ENCODE assay signal across 30 mouse cellular contexts in genomic region chr7:75047827-75048226, GRCm38 (mm10).
DNase-seq lines count a peak whose midpoint lies in the region; ATAC-seq lines count a peak whose summit lies in the region.
"Had no signal": no experiment of that assay in that cellular context is flagged by ENCODE, and none has a peak within 500 bp of the region (broad histone marks: within the 10 kb centered on the region; RNA-seq: fewer than 3 reads in every experiment).

No protein-coding gene starts in this region.

- no peaks in the 10 kb centered on the region for H3K4me1 ChIP-seq in forebrain, embryonic 14.5 days (ENCODE audit: control insufficient read depth, insufficient read depth, low read length)
- no peaks in the 10 kb centered on the region for H3K4me1 ChIP-seq in forebrain, embryonic 13.5 days
- H3K4me1 ChIP-seq: embryonic facial prominence, embryonic 10.5 days; embryonic facial prominence, embryonic 13.5 days had no signal

- H3K9ac ChIP-seq in forebrain, embryonic 14.5 days (ENCODE audit: low read length), result no peak overlapping the region
- no peak overlapping the region for H3K9ac ChIP-seq in forebrain, embryonic 13.5 days
- H3K9ac ChIP-seq: embryonic facial prominence, embryonic 13.5 days; heart, embryonic 12.5 days; heart, embryonic 15.5 days; hindbrain, embryonic 14.5 days had no signal

- no peak overlapping the region for H3K4me3 ChIP-seq in forebrain, embryonic 14.5 days (ENCODE audit: low read depth, low read length)
- H3K4me3 ChIP-seq in forebrain, embryonic 13.5 days, result no peak overlapping the region
- H3K4me3 ChIP-seq: embryonic facial prominence, embryonic 10.5 days; embryonic facial prominence, embryonic 13.5 days; erythroblast, embryonic 14.5 days; heart, embryonic 12.5 days; heart, embryonic 15.5 days had no signal

- 72% methylated on average over 3 of the region's 3 CpGs for WGBS in forebrain, embryonic 14.5 days
- WGBS in forebrain, embryonic 13.5 days, result 81% methylated on average over 3 of the region's 3 CpGs

- H3K36me3 ChIP-seq in forebrain, embryonic 14.5 days (ENCODE audit: control insufficient read depth, insufficient read depth, low read length), result no peaks in the 10 kb centered on the region
- no peaks in the 10 kb centered on the region for H3K36me3 ChIP-seq in forebrain, embryonic 13.5 days (ENCODE audit: poor library complexity, severe bottlenecking)
- H3K36me3 ChIP-seq: embryonic facial prominence, embryonic 10.5 days; embryonic facial prominence, embryonic 13.5 days; G1E; heart, embryonic 12.5 days; heart, embryonic 15.5 days had no signal

- DNase-seq in forebrain, embryonic 14.5 days (ENCODE audit: low spot score), result peak; percentile 43
- DNase-seq in layer of hippocampus, adult 11-12 months (ENCODE audit: low spot score), result peak; percentile 18
- no peak for DNase-seq in layer of hippocampus, postnatal 25 days (ENCODE audit: extremely low spot score in 1 of 2, low spot score in 1 of 2)
- peak; percentile 39 for DNase-seq in brain, adult 2 months (ENCODE audit: low read depth, low spot score)
- DNase-seq in telencephalon, adult 2 months (ENCODE audit: low read depth, low spot score), result peak; percentile 21
- no peak for DNase-seq in adrenal gland, postnatal 10 days
- no peak for DNase-seq in urinary bladder, adult 2 months (ENCODE audit: low spot score)
- DNase-seq: adrenal gland, adult 2 months; adrenal gland, postnatal 25 days; B cell, adult 2 months; cerebellum, adult 11-12 months; cerebellum, adult 8-10 months; cerebellum, postnatal 10 days; cerebellum, postnatal 36 days; embryo, embryonic 11 days; gastrocnemius, postnatal 25 days; heart, adult 18-20 months; heart, postnatal 10 days; heart, postnatal 4 days had no signal

- ATAC-seq in forebrain, embryonic 14.5 days, result no peak
- no peak for ATAC-seq in forebrain, embryonic 13.5 days
- ATAC-seq: hindbrain, postnatal 0 days; inflammation-experienced regulatory T-cells, adult 6 months; intestine, embryonic 16.5 days had no signal

- H3K27me3 ChIP-seq in forebrain, embryonic 14.5 days (replicated peaks; ENCODE audit: control insufficient read depth, insufficient read depth, low read length), result no peaks in the 10 kb centered on the region
- no peaks in the 10 kb centered on the region for H3K27me3 ChIP-seq in forebrain, embryonic 13.5 days
- H3K27me3 ChIP-seq: embryonic facial prominence, embryonic 13.5 days; heart, embryonic 12.5 days; heart, embryonic 15.5 days had no signal

- no peak overlapping the region for H3K4me2 ChIP-seq in forebrain, embryonic 14.5 days (ENCODE audit: low read length)
- no peak overlapping the region for H3K4me2 ChIP-seq in forebrain, embryonic 13.5 days
- H3K4me2 ChIP-seq: embryonic facial prominence, embryonic 13.5 days; heart, embryonic 12.5 days; heart, embryonic 15.5 days; hindbrain, embryonic 14.5 days had no signal

- no peak overlapping the region for H3K27ac ChIP-seq in forebrain, embryonic 14.5 days (ENCODE audit: low read depth, low read length)
- H3K27ac ChIP-seq in forebrain, embryonic 13.5 days, result no peak overlapping the region
- H3K27ac ChIP-seq: embryonic facial prominence, embryonic 10.5 days; embryonic facial prominence, embryonic 13.5 days; heart, embryonic 15.5 days; hindbrain, embryonic 14.5 days; hindbrain, postnatal 0 days had no signal

- H3K9me3 ChIP-seq in forebrain, embryonic 14.5 days (replicated peaks; ENCODE audit: control insufficient read depth, low read length), result no peaks in the 10 kb centered on the region
- H3K9me3 ChIP-seq in forebrain, embryonic 13.5 days (replicated peaks), result no peaks in the 10 kb centered on the region
- H3K9me3 ChIP-seq: embryonic facial prominence, embryonic 10.5 days; embryonic facial prominence, embryonic 13.5 days; G1E; heart, embryonic 12.5 days; heart, embryonic 15.5 days had no signal

Comparison
In these comparisons a context has a peak if more than half of its experiments do, and no peak if none do; other contexts are left out.
1. DNase-seq: peak in forebrain, embryonic 14.5 days (single experiment), layer of hippocampus, adult 11-12 months (single experiment), brain, adult 2 months (single experiment) and telencephalon, adult 2 months (single experiment); none in layer of hippocampus, postnatal 25 days (0 of 2), adrenal gland, postnatal 10 days (single experiment) and urinary bladder, adult 2 months (single experiment).